ENCODE assay signal across 12 mouse cellular contexts in the genomic region with DNA sequence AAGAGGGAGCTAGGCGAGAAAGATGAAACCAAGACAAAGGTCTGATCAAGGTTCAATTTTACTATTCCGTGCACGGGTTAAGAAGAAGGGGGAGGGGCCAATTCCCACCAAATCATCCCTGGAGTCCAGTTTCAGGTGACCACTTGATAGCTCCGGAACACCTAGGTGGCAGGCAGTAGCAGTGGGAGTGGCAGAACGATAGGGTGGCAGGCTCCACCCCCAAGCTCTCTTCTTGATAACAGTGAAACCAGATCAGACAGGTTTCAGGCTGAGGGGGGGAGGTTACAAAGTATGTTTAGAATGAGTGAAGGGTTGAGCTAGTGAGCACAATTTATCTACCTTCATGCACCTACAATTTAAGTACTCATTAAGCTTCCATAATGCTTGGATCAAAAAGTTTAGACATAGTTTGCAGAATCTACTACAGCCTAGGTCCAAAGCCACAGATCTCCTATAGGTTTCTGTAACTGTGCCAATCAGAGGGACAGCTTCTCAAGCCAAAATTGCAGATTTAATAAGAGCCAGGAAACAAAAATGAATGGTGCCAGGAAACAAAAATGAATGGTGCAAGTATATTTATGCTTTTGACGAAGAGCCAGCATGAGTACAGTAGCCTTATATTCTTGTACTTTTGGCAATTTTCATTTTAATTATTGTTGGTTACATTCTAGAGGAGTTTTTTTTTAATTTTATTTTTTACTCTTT.
"Had no signal": no experiment of that assay in that cellular context is flagged by ENCODE, and none has a peak within 500 bp of the region (broad histone marks: within the 10 kb centered on the region; RNA-seq: fewer than 3 reads in every experiment).

No protein-coding gene starts in this region.

- H3K4me1 ChIP-seq: limb, embryonic 10.5 days; liver, embryonic 15.5 days; lung, embryonic 15.5 days; midbrain, embryonic 13.5 days; neural tube, embryonic 12.5 days had no signal

- H3K36me3 ChIP-seq: limb, embryonic 10.5 days; liver, embryonic 15.5 days; lung, embryonic 15.5 days; midbrain, embryonic 13.5 days; neural tube, embryonic 12.5 days had no signal

- ATAC-seq: midbrain, embryonic 13.5 days had no signal

- DNase-seq: kidney, adult 18-20 months; kidney, postnatal 14 days; lung, postnatal 36 days; spleen, adult 18-20 months; thymus, postnatal 4 days had no signal

- H3K9me3 ChIP-seq: limb, embryonic 10.5 days; liver, embryonic 15.5 days; lung, embryonic 15.5 days; midbrain, embryonic 13.5 days; neural tube, embryonic 12.5 days had no signal

- H3K4me3 ChIP-seq: left cerebral cortex, adult 2 months; limb, embryonic 10.5 days; liver, embryonic 15.5 days; lung, embryonic 15.5 days; midbrain, embryonic 13.5 days; neural tube, embryonic 12.5 days had no signal

- H3K27me3 ChIP-seq: liver, embryonic 15.5 days; lung, embryonic 15.5 days; midbrain, embryonic 13.5 days; neural tube, embryonic 12.5 days had no signal

- H3K9ac ChIP-seq: liver, embryonic 15.5 days; lung, embryonic 15.5 days; midbrain, embryonic 13.5 days; neural tube, embryonic 12.5 days had no signal

- H3K27ac ChIP-seq: left cerebral cortex, adult 2 months; limb, embryonic 10.5 days; liver, embryonic 15.5 days; lung, embryonic 15.5 days; midbrain, embryonic 13.5 days; neural tube, embryonic 12.5 days had no signal

- H3K4me2 ChIP-seq: liver, embryonic 11.5 days; liver, embryonic 15.5 days; lung, embryonic 15.5 days; midbrain, embryonic 13.5 days; neural tube, embryonic 12.5 days had no signal
